Mouse (Mus musculus) CH12.LX (cell line): Measurements from ENCODE around the gene Kcmf1. TPM values are rescaled to one million over a fixed set of nuclear protein-coding genes. Genes with fewer than 3 reads are reported as not detected.

Experiments
- DNase-seq: peaks from one replicate; pipeline ENCODE4 v3.0.0-alpha.2; 2013; ENCODE audit errors: extremely low read depth
- H3K27ac ChIP-seq: 2 replicates; pipeline ENCODE4 v1.5.1; 2012; ENCODE audit warnings: low read depth, mild to moderate bottlenecking, control low read depth, moderate library complexity; ENCODE audit not compliant: insufficient read depth
- H3K27me3 ChIP-seq: replicated peaks from 2 replicates; pipeline ENCODE3; 2012; ENCODE audit warnings: inconsistent platforms
- H3K36me3 ChIP-seq, 2 experiments: replicated peaks in 1 of 2; 2 replicates each; pipeline versions ENCODE3 to v1.6.1; 2012; ENCODE audit warnings: inconsistent platforms in 1 of 2, low read length in 1 of 2, mild to moderate bottlenecking in 1 of 2, mixed read lengths in 1 of 2, moderate library complexity in 1 of 2; ENCODE audit not compliant: control insufficient read depth in 1 of 2, insufficient read depth in 1 of 2
- H3K4me1 ChIP-seq, 2 experiments: 2 replicates each; pipeline ENCODE4 v1.6.1; 2012; ENCODE audit warnings: inconsistent platforms in 1 of 2, moderate library complexity in 1 of 2; ENCODE audit not compliant: insufficient read depth in 2 of 2, control insufficient read depth in 1 of 2
- H3K4me2 ChIP-seq: 2 replicates; pipeline ENCODE4 v1.6.1; 2012; ENCODE audit warnings: low read depth, mild to moderate bottlenecking, control low read depth; ENCODE audit not compliant: poor library complexity, insufficient read depth, severe bottlenecking
- H3K4me3 ChIP-seq, 3 experiments: fragments of 150-350 bp in 1 of 3; sonication (generic) in 1 of 3; replicated peaks in 1 of 3; 2 replicates each; pipeline versions ENCODE3 to v1.5.1; 2011 to 2012; ENCODE audit warnings: low read depth in 2 of 3, low read length in 2 of 3, mild to moderate bottlenecking in 2 of 3, moderate library complexity in 2 of 3, control low read depth in 1 of 3, improper control_type of control experiment in 1 of 3, inconsistent platforms in 1 of 3, mixed read lengths in 1 of 3; ENCODE audit not compliant: poor library complexity in 1 of 3
- H3K79me2 ChIP-seq: replicated peaks from 2 replicates; pipeline ENCODE4 v1.6.1; 2012; ENCODE audit warnings: mild to moderate bottlenecking, moderate library complexity; ENCODE audit not compliant: control insufficient read depth, poor library complexity, insufficient read depth, severe bottlenecking; ENCODE audit errors: extremely low read depth
- H3K9ac ChIP-seq: 2 replicates; pipeline ENCODE4 v1.6.1; 2012; ENCODE audit warnings: low read depth, mild to moderate bottlenecking, control low read depth, moderate library complexity; ENCODE audit not compliant: insufficient read depth
- H3K9me3 ChIP-seq: replicated peaks from 2 replicates; pipeline ENCODE3; 2012; ENCODE audit warnings: low read length, inconsistent platforms, mixed read lengths
- BHLHE40 ChIP-seq: IDR thresholded peaks from 2 replicates; pipeline ENCODE4 v1.6.1; 2011; ENCODE audit warnings: mild to moderate bottlenecking, low read depth, low read length, improper control_type of control experiment
- CHD1 ChIP-seq: IDR thresholded peaks from 2 replicates; pipeline ENCODE4 v1.6.1; 2012; ENCODE audit warnings: low read depth, low read length, improper control_type of control experiment, inconsistent platforms
- CHD2 ChIP-seq: IDR thresholded peaks from 2 replicates; pipeline ENCODE4 v1.6.1; 2011; ENCODE audit warnings: low read length, improper control_type of control experiment
- E2F4 ChIP-seq: IDR thresholded peaks from 2 replicates; pipeline ENCODE4 v1.6.1; 2011; ENCODE audit warnings: low read depth, low read length, improper control_type of control experiment; ENCODE audit not compliant: insufficient replicate concordance
- GABPA ChIP-seq: IDR thresholded peaks from 2 replicates; pipeline ENCODE4 v1.6.1; 2012; ENCODE audit warnings: low read depth, low read length, improper control_type of control experiment, inconsistent platforms; ENCODE audit not compliant: insufficient replicate concordance
- HCFC1 ChIP-seq: IDR thresholded peaks from 2 replicates; pipeline ENCODE4 v1.6.1; 2012; ENCODE audit warnings: low read depth, mild to moderate bottlenecking, inconsistent platforms, low read length, improper control_type of control experiment
- IRF4 ChIP-seq: IDR thresholded peaks from 2 replicates; pipeline ENCODE4 v1.6.1; 2014; ENCODE audit warnings: low read depth, mild to moderate bottlenecking, inconsistent platforms, low read length, improper control_type of control experiment
- JUND ChIP-seq: conservative IDR thresholded peaks from 2 replicates; pipeline ENCODE4 v1.6.1; 2011; ENCODE audit warnings: low read depth, low read length, improper control_type of control experiment
- KAT2A ChIP-seq: IDR thresholded peaks from 2 replicates; pipeline ENCODE4 v1.6.1; 2012; ENCODE audit warnings: low read length, improper control_type of control experiment, inconsistent platforms; ENCODE audit not compliant: insufficient replicate concordance
- MAZ ChIP-seq: IDR thresholded peaks from 2 replicates; pipeline ENCODE4 v1.6.1; 2012; ENCODE audit warnings: low read depth, mild to moderate bottlenecking, inconsistent platforms, low read length, improper control_type of control experiment, moderate library complexity
- MEF2A ChIP-seq: IDR thresholded peaks from 2 replicates; pipeline ENCODE4 v1.6.1; 2014; ENCODE audit warnings: low read depth, mild to moderate bottlenecking, inconsistent platforms, low read length, improper control_type of control experiment, borderline replicate concordance
- MXI1 ChIP-seq: IDR thresholded peaks from 2 replicates; pipeline ENCODE4 v1.6.1; 2011; ENCODE audit warnings: mild to moderate bottlenecking, low read depth, low read length, improper control_type of control experiment
- MYC ChIP-seq: IDR thresholded peaks from 2 replicates; pipeline ENCODE4 v1.6.1; 2011; ENCODE audit warnings: low read depth, mild to moderate bottlenecking, improper control_type of control experiment, low read length
- NELFE ChIP-seq: IDR thresholded peaks from 2 replicates; pipeline ENCODE4 v1.6.1; 2011; ENCODE audit warnings: low read depth, low read length, improper control_type of control experiment
- PAX5 ChIP-seq: IDR thresholded peaks from 2 replicates; pipeline ENCODE4 v1.6.1; 2012; ENCODE audit warnings: low read length, inconsistent platforms, mixed read lengths
- POLR2A ChIP-seq: IDR thresholded peaks from 2 replicates; pipeline ENCODE4 v1.6.1; 2011; ENCODE audit warnings: low read depth, mild to moderate bottlenecking, improper control_type of control experiment, low read length
- RAD21 ChIP-seq: IDR thresholded peaks from 2 replicates; pipeline ENCODE4 v1.6.1; 2011; ENCODE audit warnings: low read depth, mild to moderate bottlenecking, low read length, improper control_type of control experiment, moderate library complexity
- RCOR1 ChIP-seq: conservative IDR thresholded peaks from 2 replicates; pipeline ENCODE4 v1.6.1; 2012; ENCODE audit warnings: low read depth, mild to moderate bottlenecking, inconsistent platforms, low read length, improper control_type of control experiment
- SMC3 ChIP-seq: IDR thresholded peaks from 2 replicates; pipeline ENCODE4 v1.6.1; 2011; ENCODE audit warnings: low read depth, low read length, improper control_type of control experiment
- TCF12 ChIP-seq: IDR thresholded peaks from 2 replicates; pipeline ENCODE4 v1.6.1; 2014; ENCODE audit warnings: low read depth, mild to moderate bottlenecking, inconsistent platforms, low read length, improper control_type of control experiment
- USF1 ChIP-seq: IDR thresholded peaks from 2 replicates; pipeline ENCODE4 v1.6.1; 2014; ENCODE audit warnings: low read depth, mild to moderate bottlenecking, inconsistent platforms, low read length, improper control_type of control experiment
- USF2 ChIP-seq: conservative IDR thresholded peaks from 2 replicates; pipeline ENCODE4 v1.6.1; 2011; ENCODE audit warnings: low read depth, low read length, improper control_type of control experiment
- ZKSCAN1 ChIP-seq: IDR thresholded peaks from 2 replicates; pipeline ENCODE4 v1.6.1; 2012; ENCODE audit warnings: low read depth, inconsistent platforms, low read length, improper control_type of control experiment, borderline replicate concordance
- dilution Hi-C: fragments of 300-500 bp; cut with MboI; formaldehyde crosslinking; loops from 2 replicates; pipeline ENCODE4 v1.14.3; 2020; ENCODE audit warnings: low sequenced_read_pairs; ENCODE audit not compliant: extremely low pct_unique_long_range_greater_than_20kb, extremely low pct_ligation_motif_present
- in situ Hi-C: fragments of 300-500 bp; cut with MboI; formaldehyde crosslinking; loops from 3 replicates; pipeline ENCODE4 v1.14.3; 2019; ENCODE audit warnings: low sequenced_read_pairs, low pct_ligation_motif_present, low pct_unique_long_range_greater_than_20kb, mixed read lengths
- polyA plus RNA-seq: library from polyadenylated mRNA; unstranded; fragments of >175 nt; gene quantifications from 2 replicates; pipeline ENCODE4 v1.2.1, GENCODE M21; 2012; ENCODE audit warnings: low read depth; ENCODE audit not compliant: insufficient read length
- total RNA-seq, 2 experiments: library from RNA; depleted of rRNA; stranded (reverse); fragments of 300-350 nt in 1 of 2; fragments of >200 nt in 1 of 2; gene quantifications; 2 replicates each; pipeline ENCODE4 v1.2.3; 2012 to 2014

The Kcmf1 gene
- total and polyA plus RNA-seq, 3 experiments: 98.0 to 207 (median 108) TPM

- H3K27me3 ChIP-seq: no peaks in the 10 kb centered on the region
- no peaks in the 10 kb centered on the region for H3K36me3 ChIP-seq
- TF ChIP-seq MEF2A: no peak
- TF ChIP-seq MAZ: no peak
- no peak for DNase-seq
- no peak overlapping the region for H3K27ac ChIP-seq
- in situ Hi-C loops (no loop called here), dilution Hi-C loops (no loop called here)
- no peak overlapping the region for H3K4me3 ChIP-seq
- no peak overlapping the region for H3K9ac ChIP-seq
- no peaks in the 10 kb centered on the region for H3K9me3 ChIP-seq
- no peaks in the 10 kb centered on the region for H3K79me2 ChIP-seq
- no peak overlapping the region for H3K4me2 ChIP-seq
- H3K4me1 ChIP-seq: no peaks in the 10 kb centered on the region
Observed at GRCm38 (mm10) chr6:72803669-72804068, 96.1 kb downstream of the Kcmf1 start.

GRCm38 (mm10) chr6:72802119-72802518 lies 97.7 kb downstream of the Kcmf1 start:
- no peak overlapping the region for H3K4me2 ChIP-seq
- no peak overlapping the region for H3K27ac ChIP-seq
- H3K79me2 ChIP-seq: no peaks in the 10 kb centered on the region
- no peaks in the 10 kb centered on the region for H3K27me3 ChIP-seq
- no peak overlapping the region for H3K9ac ChIP-seq
- dilution Hi-C loops: no loop called here
- TF ChIP-seq USF2: no peak
- no peak for TF ChIP-seq IRF4
- no peak for TF ChIP-seq CHD1
- TF ChIP-seq USF1: no peak
- TF ChIP-seq KAT2A: no peak
- no peak for TF ChIP-seq RCOR1
- no peak for TF ChIP-seq NELFE
- TF ChIP-seq, all 38 proteins: peak for 0
- in situ Hi-C loops: no loop called here
- H3K4me3 ChIP-seq: no peak overlapping the region
- H3K4me1 ChIP-seq: no peaks in the 10 kb centered on the region
- H3K9me3 ChIP-seq: no peaks in the 10 kb centered on the region
- no peak for DNase-seq
- no peaks in the 10 kb centered on the region for H3K36me3 ChIP-seq

- no peaks in the 10 kb centered on the region for H3K4me1 ChIP-seq
- H3K9me3 ChIP-seq: no peaks in the 10 kb centered on the region
- no peak overlapping the region for H3K4me3 ChIP-seq
- H3K9ac ChIP-seq: no peak overlapping the region
- TF ChIP-seq CHD2 (no peak), SMC3 (no peak), RAD21 (no peak), CHD1 (no peak), ZKSCAN1 (no peak), MAZ (no peak), MYC (no peak), HCFC1 (no peak), TCF12 (no peak), JUND (no peak), E2F4 (no peak), BHLHE40 (no peak), POLR2A (no peak), MXI1 (no peak), PAX5 (no peak), USF2 (no peak), USF1 (no peak), GABPA (no peak)
- TF ChIP-seq, all 38 proteins: peak for 0
- Histone ChIP-seq H3K27me3 (no peaks in the 10 kb centered on the region), H3K36me3 (no peaks in the 10 kb centered on the region), H3K79me2 (no peaks in the 10 kb centered on the region), H3K4me2 (no peak overlapping the region), H3K27ac (no peak overlapping the region)
- in situ Hi-C loops (no loop called here), dilution Hi-C loops (no loop called here)
- DNase-seq: no peak
Observed at GRCm38 (mm10) chr6:72800641-72801040, 99.1 kb downstream of the Kcmf1 start.
